Mouse (Mus musculus): ENCODE data around the gene Rhoh. TPM values are rescaled to one million over a fixed set of nuclear protein-coding genes. Genes with fewer than 3 reads are reported as not detected.

The Rhoh gene
- polyA plus RNA-seq, 1 experiment from 2014 or later = 1.3 TPM

DNA sequence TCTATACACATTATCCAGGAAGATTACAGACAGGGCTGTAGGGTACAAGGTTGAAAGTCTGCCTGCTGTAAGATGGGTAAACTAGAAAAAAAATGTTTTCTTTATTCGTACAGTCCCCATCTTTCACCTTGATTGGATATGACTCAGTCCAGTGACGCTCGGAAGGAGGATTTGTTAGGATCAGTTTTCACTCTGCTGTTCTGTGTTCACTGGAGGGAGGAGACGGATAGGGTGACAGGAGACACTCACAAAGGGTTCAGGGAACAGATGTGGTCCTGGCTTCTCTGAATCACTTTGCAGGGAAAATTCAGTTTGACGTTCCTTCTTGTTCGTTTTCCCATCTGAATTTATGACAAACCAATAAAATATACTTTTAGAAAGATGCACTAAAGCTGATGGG is 23.0 kb upstream of the Rhoh start:
- no peak for ATAC-seq (ENCODE audit: low read depth)
- Histone ChIP-seq H3K4me1 (replicated peaks; ENCODE audit: control insufficient read depth, insufficient read depth, low read length) (no peaks in the 10 kb centered on the region), H3K4me2 (ENCODE audit: low read depth, low read length) (no peak overlapping the region), H3K4me3 (ENCODE audit: low read length) (no peak overlapping the region), H3K27me3 (ENCODE audit: control insufficient read depth, insufficient read depth, low read depth, low read length) (no peaks in the 10 kb centered on the region), H3K27ac (ENCODE audit: low read length) (no peak overlapping the region), H3K9ac (ENCODE audit: low read length) (no peak overlapping the region), H3K36me3 (ENCODE audit: control insufficient read depth, insufficient read depth, low read length) (no peaks in the 10 kb centered on the region), H3K9me3 (ENCODE audit: control insufficient read depth, low read length) (no peaks in the 10 kb centered on the region)
- WGBS = 46% methylated on average over 6 of the region's 6 CpGs

DNA sequence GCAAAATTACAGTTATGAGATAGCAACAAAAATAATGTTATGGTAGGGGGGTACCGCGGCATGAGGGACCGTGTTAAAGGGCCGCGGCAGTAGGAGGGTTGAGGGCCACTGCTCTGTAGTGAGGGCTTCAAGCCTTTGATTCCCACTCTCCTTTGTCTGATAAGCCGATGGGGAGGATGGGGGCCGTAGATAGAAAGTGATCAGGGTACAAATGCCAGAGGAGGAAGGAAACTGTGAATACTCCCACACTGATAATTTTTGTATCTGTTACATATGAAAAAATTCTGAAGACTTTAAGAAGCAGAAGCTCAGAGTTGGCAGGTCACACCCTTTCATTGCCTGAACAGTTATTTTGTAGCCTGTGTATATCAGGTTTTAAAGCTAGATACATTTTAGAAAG is 18.1 kb upstream of the Rhoh start:
- Histone ChIP-seq H3K9ac (ENCODE audit: low read length) (no peak overlapping the region), H3K4me1 (replicated peaks; ENCODE audit: control insufficient read depth, insufficient read depth, low read length) (no peaks in the 10 kb centered on the region), H3K4me2 (ENCODE audit: low read depth, low read length) (no peak overlapping the region), H3K9me3 (ENCODE audit: control insufficient read depth, low read length) (no peaks in the 10 kb centered on the region), H3K36me3 (ENCODE audit: control insufficient read depth, insufficient read depth, low read length) (no peaks in the 10 kb centered on the region), H3K4me3 (ENCODE audit: low read length) (no peak overlapping the region), H3K27ac (ENCODE audit: low read length) (no peak overlapping the region), H3K27me3 (ENCODE audit: control insufficient read depth, insufficient read depth, low read depth, low read length) (no peaks in the 10 kb centered on the region)
- no peak for ATAC-seq (ENCODE audit: low read depth)
- WGBS = 76% methylated on average over 7 of the region's 7 CpGs

DNA sequence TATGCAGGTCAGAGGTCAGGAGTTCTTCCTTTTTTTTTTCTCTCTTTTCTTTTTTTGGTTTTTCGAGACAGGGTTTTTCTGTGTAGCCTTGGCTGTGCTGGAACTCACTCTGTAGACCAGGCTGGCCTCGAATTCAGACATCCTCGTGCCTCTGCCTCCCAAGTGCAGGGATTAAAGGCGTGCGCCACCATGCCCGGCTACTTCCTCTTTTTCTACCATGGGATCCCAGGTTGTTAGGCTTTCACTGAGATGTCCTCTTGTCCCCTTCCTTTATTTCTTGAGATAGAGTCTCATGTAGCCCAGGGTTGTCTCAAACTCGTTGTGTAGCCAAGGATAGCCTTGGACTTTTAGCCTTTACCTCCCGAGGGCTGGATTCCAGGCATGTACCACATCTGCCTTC is 14.5 kb upstream of the Rhoh start:
- Histone ChIP-seq H3K9ac (ENCODE audit: low read length) (no peak overlapping the region), H3K4me2 (ENCODE audit: low read depth, low read length) (no peak overlapping the region), H3K9me3 (ENCODE audit: control insufficient read depth, low read length) (no peaks in the 10 kb centered on the region), H3K36me3 (ENCODE audit: control insufficient read depth, insufficient read depth, low read length) (no peaks in the 10 kb centered on the region), H3K4me1 (replicated peaks; ENCODE audit: control insufficient read depth, insufficient read depth, low read length) (no peaks in the 10 kb centered on the region), H3K27ac (ENCODE audit: low read length) (no peak overlapping the region), H3K4me3 (ENCODE audit: low read length) (no peak overlapping the region), H3K27me3 (ENCODE audit: control insufficient read depth, insufficient read depth, low read depth, low read length) (no peaks in the 10 kb centered on the region)
- no peak for ATAC-seq (ENCODE audit: low read depth)
- whole genome bisulfite sequencing = 79% methylated on average over 8 of the region's 8 CpGs

DNA sequence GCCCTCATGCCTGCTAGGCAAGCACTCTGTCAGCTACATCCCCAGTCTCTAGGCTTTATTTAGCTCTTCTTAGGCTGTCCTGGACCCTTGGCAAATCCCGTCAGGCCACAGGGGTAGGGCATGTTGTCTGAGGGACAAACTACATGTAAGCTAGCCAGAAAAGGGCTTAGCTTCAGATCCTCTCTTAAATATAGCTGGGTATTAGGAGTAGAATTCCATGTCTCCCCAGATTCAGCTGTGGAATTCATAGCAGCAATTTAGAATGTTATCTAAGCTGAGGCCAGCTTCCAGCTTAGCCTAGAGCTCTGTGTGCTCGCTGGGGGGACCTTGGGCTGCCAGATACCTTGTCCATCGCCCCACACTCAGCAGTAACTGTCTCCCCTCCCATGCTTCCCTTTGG is 14.1 kb upstream of the Rhoh start:
- ATAC-seq (ENCODE audit: low read depth) = no peak
- WGBS = 66% methylated on average over 3 of the region's 3 CpGs
- Histone ChIP-seq H3K27ac (ENCODE audit: low read length) (no peak overlapping the region), H3K4me1 (replicated peaks; ENCODE audit: control insufficient read depth, insufficient read depth, low read length) (no peaks in the 10 kb centered on the region), H3K9ac (ENCODE audit: low read length) (no peak overlapping the region), H3K4me2 (ENCODE audit: low read depth, low read length) (no peak overlapping the region), H3K27me3 (ENCODE audit: control insufficient read depth, insufficient read depth, low read depth, low read length) (no peaks in the 10 kb centered on the region), H3K9me3 (ENCODE audit: control insufficient read depth, low read length) (no peaks in the 10 kb centered on the region), H3K36me3 (ENCODE audit: control insufficient read depth, insufficient read depth, low read length) (no peaks in the 10 kb centered on the region), H3K4me3 (ENCODE audit: low read length) (no peak overlapping the region)

DNA sequence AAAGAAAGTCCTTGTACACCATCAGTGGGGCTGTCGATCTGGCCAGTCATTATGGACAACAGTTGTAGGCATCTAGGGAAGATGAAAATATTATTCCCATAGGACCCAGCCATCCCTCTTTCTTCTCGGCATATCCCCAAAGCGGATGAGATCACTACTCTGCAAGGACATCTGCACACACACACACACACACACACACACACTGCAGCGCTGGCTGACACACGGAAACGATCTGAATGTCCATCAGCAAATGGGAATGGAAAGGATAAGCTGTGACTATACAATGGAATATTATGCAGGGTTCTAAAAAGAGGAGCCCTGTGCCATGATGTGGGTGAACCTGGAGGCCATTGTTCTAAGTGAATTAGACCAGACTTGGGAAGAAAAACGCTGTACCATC is 13.4 kb upstream of the Rhoh start:
- Histone ChIP-seq H3K4me3 (ENCODE audit: low read length) (no peak overlapping the region), H3K36me3 (ENCODE audit: control insufficient read depth, insufficient read depth, low read length) (no peaks in the 10 kb centered on the region), H3K4me2 (ENCODE audit: low read depth, low read length) (no peak overlapping the region), H3K9me3 (ENCODE audit: control insufficient read depth, low read length) (no peaks in the 10 kb centered on the region), H3K27me3 (ENCODE audit: control insufficient read depth, insufficient read depth, low read depth, low read length) (no peaks in the 10 kb centered on the region), H3K9ac (ENCODE audit: low read length) (no peak overlapping the region), H3K4me1 (replicated peaks; ENCODE audit: control insufficient read depth, insufficient read depth, low read length) (no peaks in the 10 kb centered on the region), H3K27ac (ENCODE audit: low read length) (no peak overlapping the region)
- WGBS = 87% methylated on average over 7 of the region's 7 CpGs
- ATAC-seq (ENCODE audit: low read depth) = no peak

DNA sequence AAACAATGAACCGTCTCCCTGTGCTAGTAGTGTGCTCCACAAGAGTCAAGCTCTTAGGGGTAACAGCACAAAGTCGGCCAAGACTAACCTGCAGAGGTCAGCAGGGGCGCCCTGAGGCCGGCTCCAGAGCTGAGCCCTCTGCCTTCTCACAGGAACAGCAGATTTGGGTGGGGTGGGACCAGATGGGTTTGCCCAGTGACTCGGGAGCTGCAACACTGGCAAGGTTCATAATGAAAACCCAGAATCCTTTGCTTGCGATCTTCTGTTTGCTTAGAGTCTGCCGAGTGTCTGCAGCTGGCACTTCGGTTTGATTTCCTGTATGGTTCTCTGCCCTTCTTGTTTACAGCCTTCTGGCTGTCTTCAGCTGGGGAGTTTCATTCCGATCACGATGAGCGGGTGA is 10.2 kb upstream of the Rhoh start:
- no peaks in the 10 kb centered on the region for H3K4me1 ChIP-seq (replicated peaks; ENCODE audit: control insufficient read depth, insufficient read depth, low read length)
- H3K9ac ChIP-seq (ENCODE audit: low read length) = peak overlapping the region; percentile 28; the same call in 1 of the 2 replicates
- H3K9me3 ChIP-seq (ENCODE audit: control insufficient read depth, low read length) = no peaks in the 10 kb centered on the region
- H3K4me2 ChIP-seq (ENCODE audit: low read depth, low read length) = no peak overlapping the region
- H3K4me3 ChIP-seq (ENCODE audit: low read length) = no peak overlapping the region
- H3K27me3 ChIP-seq (ENCODE audit: control insufficient read depth, insufficient read depth, low read depth, low read length) = no peaks in the 10 kb centered on the region
- H3K27ac ChIP-seq (ENCODE audit: low read length) = no peak overlapping the region
- no peaks in the 10 kb centered on the region for H3K36me3 ChIP-seq (ENCODE audit: control insufficient read depth, insufficient read depth, low read length)
- WGBS = 37% methylated on average over 11 of the region's 11 CpGs
- no peak for ATAC-seq (ENCODE audit: low read depth)

DNA sequence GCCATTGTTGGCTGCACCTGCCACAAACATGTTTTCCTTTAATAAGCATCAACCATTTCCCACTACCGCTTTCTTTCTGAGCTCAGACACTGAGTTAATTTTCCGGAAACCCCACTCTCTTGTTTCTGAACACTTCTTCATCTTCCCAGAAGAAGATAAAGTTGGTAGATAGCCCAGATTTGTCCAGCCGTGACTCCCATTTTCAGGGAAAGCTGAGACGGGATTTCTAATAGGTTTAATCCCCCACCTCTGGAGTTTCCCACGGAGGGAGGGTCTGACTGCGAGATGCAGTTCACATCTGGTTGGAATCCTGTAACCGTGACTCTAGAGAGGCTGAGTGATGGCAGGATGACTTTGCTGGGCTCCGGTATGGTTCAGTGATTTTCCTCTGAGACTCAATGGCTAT is 6.2 kb upstream of the Rhoh start:
- no peak for ATAC-seq (ENCODE audit: low read depth)
- Histone ChIP-seq H3K4me2 (ENCODE audit: low read depth, low read length) (no peak overlapping the region), H3K9ac (ENCODE audit: low read length) (no peak overlapping the region), H3K4me3 (ENCODE audit: low read length) (no peak overlapping the region), H3K27ac (ENCODE audit: low read length) (no peak overlapping the region), H3K9me3 (ENCODE audit: control insufficient read depth, low read length) (no peaks in the 10 kb centered on the region), H3K4me1 (replicated peaks; ENCODE audit: control insufficient read depth, insufficient read depth, low read length) (peaks cover 3% of the 10 kb centered on the region; the same call in 1 of the 2 replicates), H3K36me3 (ENCODE audit: control insufficient read depth, insufficient read depth, low read length) (no peaks in the 10 kb centered on the region), H3K27me3 (ENCODE audit: control insufficient read depth, insufficient read depth, low read depth, low read length) (no peaks in the 10 kb centered on the region)
- WGBS = 65% methylated on average over 8 of the region's 8 CpGs

DNA sequence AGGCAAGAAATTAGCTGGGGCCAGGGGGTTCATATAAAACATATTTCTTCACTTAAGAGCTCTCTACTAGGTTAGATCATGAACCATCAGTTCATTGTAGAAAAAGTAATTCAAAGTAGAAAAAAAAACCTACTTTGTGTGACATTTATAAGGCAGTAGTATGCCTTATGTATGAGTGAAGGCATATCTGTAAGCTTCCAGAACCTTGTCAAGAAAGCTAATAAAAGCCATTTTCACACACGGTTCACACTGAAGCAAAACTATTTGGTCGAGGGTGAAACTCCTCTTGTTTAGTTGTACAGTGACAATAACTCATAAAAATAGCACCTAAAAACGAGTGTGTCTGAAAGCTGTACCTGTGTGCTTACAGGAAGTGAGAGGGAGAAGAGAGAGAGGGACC is 5.4 kb upstream of the Rhoh start:
- no peak overlapping the region for H3K9ac ChIP-seq (ENCODE audit: low read length)
- no peaks in the 10 kb centered on the region for H3K36me3 ChIP-seq (ENCODE audit: control insufficient read depth, insufficient read depth, low read length)
- no peak overlapping the region for H3K4me3 ChIP-seq (ENCODE audit: low read length)
- H3K27me3 ChIP-seq (ENCODE audit: control insufficient read depth, insufficient read depth, low read depth, low read length) = no peaks in the 10 kb centered on the region
- H3K9me3 ChIP-seq (ENCODE audit: control insufficient read depth, low read length) = no peaks in the 10 kb centered on the region
- 41% methylated on average over 3 of the region's 3 CpGs for WGBS
- H3K27ac ChIP-seq (ENCODE audit: low read length) = no peak overlapping the region
- H3K4me1 ChIP-seq (replicated peaks; ENCODE audit: control insufficient read depth, insufficient read depth, low read length) = peaks cover 3% of the 10 kb centered on the region; the same call in 1 of the 2 replicates
- no peak overlapping the region for H3K4me2 ChIP-seq (ENCODE audit: low read depth, low read length)
- no peak for ATAC-seq (ENCODE audit: low read depth)

DNA sequence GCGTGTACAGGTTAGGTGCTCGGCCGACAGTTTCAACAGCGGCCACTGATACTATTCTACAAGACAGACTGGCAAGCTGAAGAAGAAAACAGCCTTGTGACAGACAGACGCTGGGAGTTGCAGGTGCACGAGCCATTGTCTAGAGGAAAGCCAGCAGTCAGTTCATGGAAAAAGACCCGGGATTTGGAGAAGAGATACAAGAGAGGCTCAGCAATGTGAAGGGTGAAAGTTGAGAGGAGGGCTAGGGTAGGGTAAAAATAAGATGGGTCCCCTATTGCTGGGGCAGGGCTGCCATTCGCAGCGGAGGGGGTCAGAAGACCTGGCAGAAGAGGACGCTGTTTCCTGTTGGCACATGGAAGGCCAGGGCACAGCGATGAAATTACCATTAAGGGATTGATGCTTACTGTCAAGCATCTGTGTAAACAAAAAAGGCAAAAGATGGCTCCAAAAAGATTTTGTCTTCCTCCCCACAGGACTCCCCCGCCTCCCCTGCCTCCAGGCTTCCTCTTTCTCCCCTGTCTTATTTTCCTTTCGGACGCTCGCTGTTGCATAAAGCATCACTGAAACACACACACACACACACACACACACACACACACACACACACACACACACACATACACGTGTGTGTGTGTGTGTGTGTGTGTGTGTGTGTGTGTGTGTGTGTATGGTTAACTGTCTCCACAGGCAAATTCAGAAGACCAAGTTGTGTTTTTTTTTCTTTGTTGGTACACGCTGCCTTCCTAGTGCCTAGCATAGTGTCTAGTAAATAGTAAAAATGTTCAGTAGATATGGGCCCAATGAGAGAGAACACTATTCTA is 4.2 kb upstream of the Rhoh start:
- WGBS = 75% methylated on average over 16 of the region's 17 CpGs
- H3K4me2 ChIP-seq (ENCODE audit: low read depth, low read length) = no peak overlapping the region

More for the DNA sequence above, 4.2 kb upstream of the Rhoh start:
- H3K4me1 ChIP-seq (replicated peaks; ENCODE audit: control insufficient read depth, insufficient read depth, low read length) = peaks cover 3% of the 10 kb centered on the region; the same call in 1 of the 2 replicates
- no peak overlapping the region for H3K27ac ChIP-seq (ENCODE audit: low read length)
- no peak for ATAC-seq (ENCODE audit: low read depth)
- H3K9ac ChIP-seq (ENCODE audit: low read length) = no peak overlapping the region
- H3K27me3 ChIP-seq (ENCODE audit: control insufficient read depth, insufficient read depth, low read depth, low read length) = no peaks in the 10 kb centered on the region
- no peaks in the 10 kb centered on the region for H3K9me3 ChIP-seq (ENCODE audit: control insufficient read depth, low read length)
- H3K4me3 ChIP-seq (ENCODE audit: low read length) = no peak overlapping the region
- no peaks in the 10 kb centered on the region for H3K36me3 ChIP-seq (ENCODE audit: control insufficient read depth, insufficient read depth, low read length)

Data from lung, embryonic 16.5 days (tissue).